Mouse (Mus musculus): ENCODE data around the gene Txnrd1. TPM values are rescaled to one million over a fixed set of nuclear protein-coding genes. Genes with fewer than 3 reads are reported as not detected.
A peak's percentile ranks its signal among the peaks of the same experiment; 100 is the strongest.

The Txnrd1 gene
- polyA plus RNA-seq, 1 experiment, result 62.1 TPM

- Histone ChIP-seq H3K27me3 (replicated peaks; ENCODE audit: control insufficient read depth, insufficient read depth, low read length) (no peaks in the 10 kb centered on the region), H3K4me3 (ENCODE audit: insufficient read depth, low read depth, low read length) (no peak overlapping the region), H3K27ac (ENCODE audit: insufficient read depth, low read depth, low read length) (no peak overlapping the region), H3K4me1 (ENCODE audit: control insufficient read depth, insufficient read depth, low read length) (peaks cover 14% of the 10 kb centered on the region), H3K36me3 (ENCODE audit: control insufficient read depth, insufficient read depth, low read length) (no peaks in the 10 kb centered on the region)
- TF ChIP-seq POLR2A (IDR thresholded peaks at IDR 0.05; ENCODE audit: low read depth, low read length), result no peak
- TF ChIP-seq CTCF (conservative IDR thresholded peaks at IDR 0.05; ENCODE audit: insufficient read depth, insufficient read length, low read depth, low read length), result no peak
- DNase-seq, result no peak
- 95% methylated on average over 3 of the region's 3 CpGs for WGBS
Measured at GRCm38 (mm10) chr10:82817514-82817913, 16.2 kb upstream of the Txnrd1 start.

GRCm38 (mm10) chr10:82817936-82818335 lies 15.8 kb upstream of the Txnrd1 start:
- Histone ChIP-seq H3K4me3 (ENCODE audit: insufficient read depth, low read depth, low read length) (no peak overlapping the region), H3K27ac (ENCODE audit: insufficient read depth, low read depth, low read length) (no peak overlapping the region), H3K27me3 (replicated peaks; ENCODE audit: control insufficient read depth, insufficient read depth, low read length) (no peaks in the 10 kb centered on the region), H3K4me1 (ENCODE audit: control insufficient read depth, insufficient read depth, low read length) (peaks cover 14% of the 10 kb centered on the region), H3K36me3 (ENCODE audit: control insufficient read depth, insufficient read depth, low read length) (no peaks in the 10 kb centered on the region)
- TF ChIP-seq POLR2A (IDR thresholded peaks at IDR 0.05; ENCODE audit: low read depth, low read length), result no peak
- no peak for TF ChIP-seq CTCF (conservative IDR thresholded peaks at IDR 0.05; ENCODE audit: insufficient read depth, insufficient read length, low read depth, low read length)
- DNase-seq, result peak; percentile 24
- WGBS, result 42% methylated on average over 9 of the region's 9 CpGs

GRCm38 (mm10) chr10:82818661-82819060 lies 15.1 kb upstream of the Txnrd1 start:
- no peak overlapping the region for H3K27ac ChIP-seq (ENCODE audit: insufficient read depth, low read depth, low read length)
- no peaks in the 10 kb centered on the region for H3K27me3 ChIP-seq (replicated peaks; ENCODE audit: control insufficient read depth, insufficient read depth, low read length)
- 92% methylated on average over 6 of the region's 6 CpGs for WGBS
- no peak overlapping the region for H3K4me3 ChIP-seq (ENCODE audit: insufficient read depth, low read depth, low read length)
- H3K4me1 ChIP-seq (ENCODE audit: control insufficient read depth, insufficient read depth, low read length), result peaks cover 11% of the 10 kb centered on the region
- TF ChIP-seq POLR2A (IDR thresholded peaks at IDR 0.05; ENCODE audit: low read depth, low read length) (no peak), CTCF (conservative IDR thresholded peaks at IDR 0.05; ENCODE audit: insufficient read depth, insufficient read length, low read depth, low read length) (no peak)
- H3K36me3 ChIP-seq (ENCODE audit: control insufficient read depth, insufficient read depth, low read length), result no peaks in the 10 kb centered on the region
- no peak for DNase-seq

GRCm38 (mm10) chr10:82823108-82823778 lies 10.5 kb upstream of the Txnrd1 start:
- TF ChIP-seq CTCF (conservative IDR thresholded peaks at IDR 0.05; ENCODE audit: insufficient read depth, insufficient read length, low read depth, low read length) (no peak), POLR2A (IDR thresholded peaks at IDR 0.05; ENCODE audit: low read depth, low read length) (no peak)
- WGBS, result 82% methylated on average over 14 of the region's 14 CpGs
- Histone ChIP-seq H3K36me3 (ENCODE audit: control insufficient read depth, insufficient read depth, low read length) (no peaks in the 10 kb centered on the region), H3K4me1 (ENCODE audit: control insufficient read depth, insufficient read depth, low read length) (no peaks in the 10 kb centered on the region), H3K27ac (ENCODE audit: insufficient read depth, low read depth, low read length) (no peak overlapping the region), H3K4me3 (ENCODE audit: insufficient read depth, low read depth, low read length) (no peak overlapping the region), H3K27me3 (replicated peaks; ENCODE audit: control insufficient read depth, insufficient read depth, low read length) (no peaks in the 10 kb centered on the region)
- DNase-seq, result no peak

- no peak for TF ChIP-seq CTCF (conservative IDR thresholded peaks at IDR 0.05; ENCODE audit: insufficient read depth, insufficient read length, low read depth, low read length)
- TF ChIP-seq POLR2A (IDR thresholded peaks at IDR 0.05; ENCODE audit: low read depth, low read length), result no peak
- Histone ChIP-seq H3K4me3 (ENCODE audit: insufficient read depth, low read depth, low read length) (no peak overlapping the region), H3K27ac (ENCODE audit: insufficient read depth, low read depth, low read length) (no peak overlapping the region), H3K4me1 (ENCODE audit: control insufficient read depth, insufficient read depth, low read length) (no peaks in the 10 kb centered on the region), H3K27me3 (replicated peaks; ENCODE audit: control insufficient read depth, insufficient read depth, low read length) (no peaks in the 10 kb centered on the region), H3K36me3 (ENCODE audit: control insufficient read depth, insufficient read depth, low read length) (no peaks in the 10 kb centered on the region)
- WGBS, result 81% methylated on average over 5 of the region's 5 CpGs
- no peak for DNase-seq
Measured at GRCm38 (mm10) chr10:82823779-82824177, 10.0 kb upstream of the Txnrd1 start.

GRCm38 (mm10) chr10:82824541-82824940 lies 9.2 kb upstream of the Txnrd1 start:
- no peaks in the 10 kb centered on the region for H3K4me1 ChIP-seq (ENCODE audit: control insufficient read depth, insufficient read depth, low read length)
- H3K27me3 ChIP-seq (replicated peaks; ENCODE audit: control insufficient read depth, insufficient read depth, low read length), result no peaks in the 10 kb centered on the region
- H3K27ac ChIP-seq (ENCODE audit: insufficient read depth, low read depth, low read length), result no peak overlapping the region
- WGBS, result 51% methylated on average over 10 of the region's 10 CpGs
- H3K4me3 ChIP-seq (ENCODE audit: insufficient read depth, low read depth, low read length), result no peak overlapping the region
- DNase-seq, result no peak
- no peak for TF ChIP-seq POLR2A (IDR thresholded peaks at IDR 0.05; ENCODE audit: low read depth, low read length)
- TF ChIP-seq CTCF (conservative IDR thresholded peaks at IDR 0.05; ENCODE audit: insufficient read depth, insufficient read length, low read depth, low read length), result no peak
- H3K36me3 ChIP-seq (ENCODE audit: control insufficient read depth, insufficient read depth, low read length), result no peaks in the 10 kb centered on the region

- no peak for TF ChIP-seq CTCF (conservative IDR thresholded peaks at IDR 0.05; ENCODE audit: insufficient read depth, insufficient read length, low read depth, low read length)
- TF ChIP-seq POLR2A (IDR thresholded peaks at IDR 0.05; ENCODE audit: low read depth, low read length), result no peak
- WGBS, result 37% methylated on average over 6 of the region's 6 CpGs
- H3K27ac ChIP-seq (ENCODE audit: insufficient read depth, low read depth, low read length), result no peak overlapping the region
- no peaks in the 10 kb centered on the region for H3K27me3 ChIP-seq (replicated peaks; ENCODE audit: control insufficient read depth, insufficient read depth, low read length)
- no peaks in the 10 kb centered on the region for H3K4me1 ChIP-seq (ENCODE audit: control insufficient read depth, insufficient read depth, low read length)
- no peak for DNase-seq
- H3K4me3 ChIP-seq (ENCODE audit: insufficient read depth, low read depth, low read length), result no peak overlapping the region
- H3K36me3 ChIP-seq (ENCODE audit: control insufficient read depth, insufficient read depth, low read length), result no peaks in the 10 kb centered on the region
Measured at GRCm38 (mm10) chr10:82826516-82826915, 7.2 kb upstream of the Txnrd1 start.
